11 mouse cellular contexts compared by ENCODE assay signal in genomic region chr12:95746856-95747579, GRCm38 (mm10). TPM values are rescaled to one million over a fixed set of nuclear protein-coding genes. Genes with fewer than 3 reads are reported as not detected.
DNase-seq lines count a peak whose midpoint lies in the region; ATAC-seq and TF ChIP-seq lines count a peak whose summit lies in the region.
"Had no signal": no experiment of that assay in that cellular context is flagged by ENCODE, and none has a peak within 500 bp of the region (broad histone marks: within the 10 kb centered on the region; RNA-seq: fewer than 3 reads in every experiment).

No protein-coding gene starts in this region.

- no peak for TF ChIP-seq CTCF in brain, embryonic 14.5 days (IDR thresholded peaks at IDR 0.05; ENCODE audit: borderline replicate concordance, extremely low read depth, insufficient read depth, insufficient read length)
- TF ChIP-seq CTCF in cerebellum, adult 2 months (IDR thresholded peaks at IDR 0.05; ENCODE audit: borderline replicate concordance, insufficient read depth, low read depth, low read length) = no peak

- no peak overlapping the region for H3K4me3 ChIP-seq in kidney, embryonic 16.5 days (ENCODE audit: low read length)
- no peak overlapping the region for H3K4me3 ChIP-seq in cerebellum, adult 2 months (replicated peaks; ENCODE audit: insufficient read depth, low read depth, low read length)
- H3K4me3 ChIP-seq in hindbrain, embryonic 14.5 days (replicated peaks; ENCODE audit: low read length) = no peak overlapping the region
- H3K4me3 ChIP-seq: hindbrain, embryonic 10.5 days; neural tube, embryonic 12.5 days had no signal

- H3K27me3 ChIP-seq in kidney, embryonic 16.5 days (ENCODE audit: insufficient read depth, low read length) = no peaks in the 10 kb centered on the region
- no peaks in the 10 kb centered on the region for H3K27me3 ChIP-seq in cerebellum, adult 2 months (ENCODE audit: control insufficient read depth, insufficient read depth, low read length)
- H3K27me3 ChIP-seq in hindbrain, embryonic 14.5 days (ENCODE audit: control insufficient read depth, insufficient read depth, low read length) = no peaks in the 10 kb centered on the region
- H3K27me3 ChIP-seq: neural tube, embryonic 12.5 days had no signal

- 18% methylated on average over 10 of the region's 10 CpGs for WGBS in kidney, embryonic 16.5 days
- 44% methylated on average over 10 of the region's 10 CpGs for WGBS in cerebellum, adult 2 months
- WGBS in hindbrain, embryonic 14.5 days = 74% methylated on average over 10 of the region's 10 CpGs

- no peaks in the 10 kb centered on the region for H3K9me3 ChIP-seq in kidney, embryonic 16.5 days (ENCODE audit: low read length)
- H3K9me3 ChIP-seq in hindbrain, embryonic 14.5 days (ENCODE audit: control insufficient read depth, low read length) = no peaks in the 10 kb centered on the region
- H3K9me3 ChIP-seq: hindbrain, embryonic 10.5 days; neural tube, embryonic 12.5 days had no signal

- peak overlapping the region; percentile 15; the same call in 1 of the 2 replicates for H3K4me2 ChIP-seq in kidney, embryonic 16.5 days (replicated peaks; ENCODE audit: low read depth, low read length)
- no peak overlapping the region for H3K4me2 ChIP-seq in hindbrain, embryonic 14.5 days (replicated peaks)
- H3K4me2 ChIP-seq: neural tube, embryonic 12.5 days had no signal

- no peak for TF ChIP-seq POLR2A in brain, embryonic 14.5 days (IDR thresholded peaks at IDR 0.05; ENCODE audit: borderline replicate concordance, extremely low read depth, insufficient read depth, insufficient read length, poor library complexity, severe bottlenecking)
- TF ChIP-seq POLR2A in cerebellum, adult 2 months (IDR thresholded peaks at IDR 0.05; ENCODE audit: borderline replicate concordance, insufficient read depth, low read length) = no peak

- ATAC-seq in kidney, embryonic 16.5 days (ENCODE audit: low FRiP score, low TSS enrichment) = peak; percentile 57; the same call in 1 of the 2 replicates
- ATAC-seq in hindbrain, embryonic 14.5 days (ENCODE audit: low FRiP score) = no peak

- H3K27ac ChIP-seq in kidney, embryonic 16.5 days (ENCODE audit: low read length) = peak overlapping the region; percentile 53; the same call in 1 of the 2 replicates
- no peak overlapping the region for H3K27ac ChIP-seq in cerebellum, adult 2 months (ENCODE audit: insufficient read depth, low read length)
- H3K27ac ChIP-seq in hindbrain, embryonic 14.5 days = no peak overlapping the region
- H3K27ac ChIP-seq: hindbrain, embryonic 10.5 days; neural tube, embryonic 12.5 days had no signal

- peaks cover 20% of the 10 kb centered on the region for H3K4me1 ChIP-seq in kidney, embryonic 16.5 days (ENCODE audit: insufficient read depth, low read length)
- no peaks in the 10 kb centered on the region for H3K4me1 ChIP-seq in cerebellum, adult 2 months (ENCODE audit: control insufficient read depth, insufficient read depth, low read length)
- no peaks in the 10 kb centered on the region for H3K4me1 ChIP-seq in hindbrain, embryonic 14.5 days (replicated peaks; ENCODE audit: control insufficient read depth, insufficient read depth, low read length)

- no peaks in the 10 kb centered on the region for H3K36me3 ChIP-seq in kidney, embryonic 16.5 days (ENCODE audit: insufficient read depth, low read length)
- no peaks in the 10 kb centered on the region for H3K36me3 ChIP-seq in hindbrain, embryonic 14.5 days (replicated peaks; ENCODE audit: control insufficient read depth, insufficient read depth)
- H3K36me3 ChIP-seq: hindbrain, embryonic 10.5 days; neural tube, embryonic 12.5 days had no signal

- no peak for DNase-seq in kidney, postnatal 14 days
- peak; percentile 98 for DNase-seq in 416B (ENCODE audit: low read depth)
- peak; percentile 27 for DNase-seq in brain, embryonic 14.5 days (ENCODE audit: low read depth)
- DNase-seq in lung, postnatal 36 days = peak; percentile 54
- no peak for DNase-seq in cerebellum, postnatal 14 days
- DNase-seq in cerebellum, adult 2 months = no peak
- DNase-seq in hindbrain, embryonic 14.5 days (ENCODE audit: low spot score) = no peak
- DNase-seq: thymus, adult 18-20 months had no signal

- H3K9ac ChIP-seq in kidney, embryonic 16.5 days (replicated peaks; ENCODE audit: low read length) = no peak overlapping the region
- H3K9ac ChIP-seq in hindbrain, embryonic 14.5 days = no peak overlapping the region
- H3K9ac ChIP-seq: neural tube, embryonic 12.5 days had no signal

RNA-seq across cellular contexts. Expression of gene Flrt2, which starts 55.0 kb away (rescaled TPM):
- 28.5 and 32.5 TPM in 2 replicates for polyA plus RNA-seq in kidney, embryonic 16.5 days (2015; fragmentation: Nextera tagmentation; extraction: Ambion mirVana)
- 16.7 and 27.0 TPM in 2 replicates for polyA plus RNA-seq in brain, embryonic 14.5 days (2012; rRNA removed)
- polyA plus RNA-seq in cerebellum, adult 2 months (2012; rRNA removed) = 4.6 and 5.3 TPM in 2 replicates
- polyA plus RNA-seq in hindbrain, embryonic 14.5 days (2014; fragmentation: Nextera tagmentation; extraction: Ambion mirVana) = 33.5 and 34.8 TPM in 2 replicates

Comparison
In these comparisons a context has a peak if more than half of its experiments do, and no peak if none do; other contexts are left out.
1. DNase-seq: peak in 416B (single experiment), brain, embryonic 14.5 days (single experiment) and lung, postnatal 36 days (single experiment); none in kidney, postnatal 14 days (single experiment), cerebellum, postnatal 14 days (0 of 2), cerebellum, adult 2 months (0 of 2) and hindbrain, embryonic 14.5 days (single experiment).